Mouse (Mus musculus): ENCODE measurements around the gene Pde2a. TPM values are rescaled to one million over a fixed set of nuclear protein-coding genes. Genes with fewer than 3 reads are reported as not detected.
A peak's percentile ranks its signal among the peaks of the same experiment; 100 is the strongest.
"Not testable (repeated sequence)": the region's sequence is repeated elsewhere in the genome, so short reads cannot be mapped to it uniquely, and the experiment has no call there.

The Pde2a gene
- total RNA-seq, 4 experiments from 2014 or later = 219 to 291 (median 255) TPM

DNA sequence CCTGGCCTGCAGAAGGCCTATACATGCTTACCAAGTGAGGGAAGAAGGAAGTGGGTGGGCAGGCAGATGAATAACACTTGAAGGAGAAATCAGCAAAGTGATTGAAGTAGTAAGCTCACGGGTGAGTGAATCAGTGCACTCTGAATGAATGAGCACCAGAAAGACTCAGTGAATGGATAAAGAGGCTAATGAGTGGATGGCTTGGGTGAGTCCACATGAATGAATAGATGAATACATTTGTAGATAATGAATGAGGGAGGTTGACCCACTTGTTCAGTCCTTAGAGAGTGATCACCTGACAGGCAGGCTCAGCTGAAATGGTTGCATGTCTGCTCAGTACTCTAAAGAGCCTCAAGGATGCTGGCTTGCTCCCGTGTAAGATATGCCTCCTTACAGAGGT is 101.7 kb downstream of the Pde2a start:
- no peak for DNase-seq

- no peak for DNase-seq
These were observed 105.0 kb downstream of the Pde2a start for GRCm38 (mm10) chr7:101526484-101526883.

GRCm38 (mm10) chr7:101534428-101534827 is 112.9 kb downstream of the Pde2a start:
- no peak for DNase-seq

- DNase-seq = no peak
These were observed 113.6 kb downstream of the Pde2a start for GRCm38 (mm10) chr7:101535102-101535501.

DNA sequence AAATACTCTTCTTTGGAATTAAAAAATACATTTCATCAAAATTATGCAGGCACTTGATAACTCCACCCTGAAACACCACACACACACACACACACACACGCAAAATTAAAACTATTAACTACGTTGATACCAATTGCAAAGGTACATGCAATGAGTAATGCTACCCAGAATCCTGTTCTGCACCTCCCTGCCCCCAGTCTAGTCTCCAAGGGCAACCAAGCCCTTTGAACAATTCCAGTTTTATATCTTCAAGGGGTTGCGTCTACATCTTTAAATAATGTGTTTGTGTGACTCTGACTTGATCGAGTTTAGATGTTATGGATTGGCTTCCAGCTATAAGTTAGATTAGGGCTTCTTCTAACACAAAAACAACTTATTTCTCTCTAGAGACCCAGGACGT is 114.0 kb downstream of the Pde2a start:
- DNase-seq = no peak

GRCm38 (mm10) chr7:101537541-101537940 is 116.0 kb downstream of the Pde2a start:
- no peak for DNase-seq

GRCm38 (mm10) chr7:101538141-101538933 is 116.8 kb downstream of the Pde2a start:
- DNase-seq = peak; percentile 36

DNA sequence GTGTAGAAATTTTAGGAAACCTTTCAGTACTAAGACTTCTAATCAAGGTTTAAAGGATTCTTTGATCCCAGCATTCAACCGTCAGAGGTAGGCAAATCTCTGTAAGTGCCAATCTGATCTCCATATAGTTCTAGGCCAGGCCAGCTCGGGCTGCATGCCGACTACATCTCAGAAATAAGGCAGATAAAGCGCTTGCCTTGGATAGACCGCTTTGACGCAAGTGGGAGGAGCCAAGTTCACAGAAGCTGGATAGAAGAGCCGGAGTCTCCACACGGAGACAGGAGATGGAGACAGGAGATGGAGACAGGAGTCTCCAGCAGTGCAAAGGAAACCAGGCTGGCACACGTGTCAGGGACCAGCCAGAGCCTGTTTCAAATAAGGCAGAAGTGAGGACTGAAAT is 118.3 kb downstream of the Pde2a start:
- no peak for DNase-seq

GRCm38 (mm10) chr7:101540684-101541083 is 119.2 kb downstream of the Pde2a start:
- DNase-seq = no peak

DNA sequence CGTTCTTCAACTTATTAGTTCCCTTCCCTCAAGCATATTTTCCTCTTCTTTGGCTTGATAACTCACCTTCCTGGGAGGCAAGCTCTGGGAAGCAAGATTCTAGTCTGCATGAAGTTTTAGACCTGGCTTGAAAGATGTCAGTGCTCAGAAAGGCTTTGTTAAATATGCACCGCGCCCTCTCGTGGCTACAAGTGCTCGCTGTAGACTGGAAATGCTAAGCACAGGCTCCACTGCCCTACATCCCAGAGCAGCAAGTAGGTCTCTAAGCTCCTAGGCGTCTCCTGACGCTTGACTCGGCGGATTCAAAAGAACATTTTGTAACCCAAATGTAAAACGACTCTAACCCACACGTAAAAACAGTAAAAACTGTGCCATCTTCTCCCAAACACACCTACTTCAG is 119.6 kb downstream of the Pde2a start:
- DNase-seq = peak; percentile 56

DNA sequence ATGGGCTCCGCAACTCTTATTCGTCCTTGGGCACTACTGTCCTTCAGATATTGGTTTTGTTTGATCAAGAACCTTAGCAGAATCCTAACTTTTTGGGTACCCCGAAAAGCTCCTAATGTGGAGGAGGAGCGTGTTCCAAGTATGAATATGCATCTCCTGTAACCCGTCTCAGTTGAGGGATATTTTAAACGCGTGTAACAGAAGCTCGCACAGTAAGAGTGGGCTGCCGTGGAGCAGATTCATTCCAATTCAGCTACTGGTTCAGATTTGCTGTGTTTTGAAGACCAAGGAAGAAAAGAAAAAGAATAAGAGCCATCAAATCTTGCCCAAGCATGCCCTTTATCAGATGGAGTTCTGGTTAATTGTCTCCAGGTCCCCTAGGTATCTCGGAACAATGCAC is 120.2 kb downstream of the Pde2a start:
- no peak for DNase-seq

- no peak for DNase-seq
These were observed 126.2 kb downstream of the Pde2a start for GRCm38 (mm10) chr7:101547651-101548050.

DNA sequence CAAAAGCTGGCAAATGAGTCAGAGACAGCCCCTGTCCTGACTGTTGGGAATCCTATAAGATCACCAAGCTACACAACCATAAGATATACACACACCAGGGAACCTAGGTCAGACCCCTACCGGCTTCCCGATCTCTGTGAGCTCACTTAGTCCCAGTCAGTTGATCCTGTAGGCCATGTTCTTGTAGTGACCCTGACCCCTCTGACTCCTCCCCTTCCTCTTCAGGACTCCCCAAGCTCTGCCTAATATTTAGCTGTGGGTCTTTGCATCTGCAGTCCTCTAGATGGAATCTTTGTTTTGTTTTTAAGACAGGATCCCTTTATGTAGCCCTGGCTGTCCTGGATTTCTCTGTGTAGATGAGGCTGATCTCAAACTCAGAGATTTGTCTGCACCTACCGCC is 127.8 kb downstream of the Pde2a start:
- DNase-seq = no peak

GRCm38 (mm10) chr7:101550686-101551485 is 129.4 kb downstream of the Pde2a start:
- no peak for DNase-seq

- DNase-seq = no peak
These were observed 130.0 kb downstream of the Pde2a start for GRCm38 (mm10) chr7:101551530-101551929.

DNA sequence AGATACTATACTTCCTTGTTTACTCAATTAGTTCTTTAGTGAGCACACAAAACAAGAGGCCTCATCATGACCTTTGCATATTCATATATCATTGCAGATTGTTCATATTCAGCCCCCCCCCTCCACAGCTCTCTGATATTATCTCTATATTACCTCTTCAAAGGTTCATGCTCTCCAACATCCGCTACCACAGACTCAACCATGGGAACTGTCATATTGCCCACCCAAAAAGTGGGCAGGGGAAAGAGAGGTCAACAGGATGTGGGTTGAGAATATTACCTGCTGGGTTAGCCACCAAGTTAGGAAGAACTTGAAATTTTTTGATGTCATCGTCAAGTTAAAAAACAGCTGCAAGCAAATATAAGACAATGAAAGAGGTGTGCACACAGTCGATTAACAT is 134.0 kb downstream of the Pde2a start:
- not testable (repeated sequence) for DNase-seq

DNA sequence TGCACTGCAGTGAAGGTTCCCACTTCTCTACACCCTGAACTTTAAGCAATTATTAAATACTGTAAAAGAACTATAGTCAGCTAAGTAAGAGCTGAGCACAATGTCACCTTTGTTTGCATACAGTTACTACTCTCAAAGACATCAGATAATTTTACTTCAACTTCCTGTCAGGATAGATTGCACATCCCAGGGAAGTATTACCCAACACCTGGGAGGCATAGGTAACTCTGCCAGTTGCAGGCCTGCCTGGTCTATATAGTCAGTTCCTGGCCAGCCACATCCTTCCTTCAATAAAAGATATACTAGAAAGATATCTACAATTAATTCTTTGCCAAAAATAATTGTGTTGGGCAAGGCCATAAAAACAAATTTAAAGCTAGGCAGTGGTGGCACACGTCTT is 135.9 kb downstream of the Pde2a start:
- no peak for DNase-seq

DNA sequence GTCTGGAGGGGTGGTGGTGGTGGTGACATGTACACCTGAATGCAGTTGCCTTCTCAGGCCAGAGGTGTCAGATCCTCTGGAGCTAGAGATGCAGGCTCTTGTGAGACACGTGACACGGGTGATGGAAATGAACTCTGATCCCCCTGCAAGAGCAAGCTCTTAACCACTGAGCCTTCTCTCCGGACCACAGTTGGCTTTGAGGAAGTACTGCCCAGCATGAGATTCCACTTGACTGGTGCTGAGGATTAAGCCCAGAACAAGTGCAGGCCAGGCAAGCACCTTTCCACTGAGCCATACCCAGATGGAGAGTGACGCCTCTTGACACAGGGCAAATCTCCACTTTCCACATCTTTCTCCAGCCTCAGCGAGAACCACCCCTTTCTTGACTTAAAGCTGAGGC is 137.9 kb downstream of the Pde2a start:
- not testable (repeated sequence) for DNase-seq

Small RNA genes lying within 50 kb of the gene (microRNA-seq; reads per million reads assigned to microRNA genes)
- 17,587 to 45,062 reads per million in 2 experiments for gene Mir139

Other genes with a start within 250 kb of the Pde2a start
- 10 to 100 TPM; 20.8 to 49.8 (median 33.4) TPM for gene Atg16l2, start 119.4 kb upstream of the Pde2a start, total RNA-seq (2022)
- 100 to 1,000 TPM in 2 of 4 experiments, 10 to 100 TPM in 2; 39.3 to 195 (median 109) TPM for gene Stard10, start 104.6 kb upstream of the Pde2a start, total RNA-seq (2022)
- 10 to 100 TPM; 34.8 to 67.7 (median 49.6) TPM for gene Arap1, start 73.6 kb upstream of the Pde2a start, total RNA-seq (2022)
- gene Gm45837, start 10.8 kb upstream of the Pde2a start, total RNA-seq (2022) = 1 to 10 TPM in 2 of 4 experiments, not detected in 2; 4.4 to 8.6 TPM
- under 1 TPM in 2 of 4 experiments, not detected in 2; 0.12 TPM for gene Art2b, start 163.9 kb downstream of the Pde2a start, total RNA-seq (2022)
- gene Clpb, start 241.9 kb downstream of the Pde2a start, total RNA-seq (2022) = 10 to 100 TPM; 67.7 to 90.7 (median 77.9) TPM

All from adrenal gland, adult 8-10 months (tissue).